Mouse (Mus musculus) neural tube, embryonic 15.5 days (tissue): ENCODE data around the gene Fam168a. TPM values are rescaled to one million over a fixed set of nuclear protein-coding genes. Genes with fewer than 3 reads are reported as not detected.

Experiments used
- ATAC-seq: fragments of 200-750 bp; cut with Nextera tagmentation; 2 replicates; pipeline ENCODE4 v1.8.0; 2017; ENCODE audit warnings: mild to moderate bottlenecking, moderate TSS enrichment, moderate library complexity; ENCODE audit not compliant: low FRiP score
- H3K27ac ChIP-seq: fragments of 300-500 bp; sonication (generic); replicated peaks from 2 replicates; pipeline ENCODE4 v1.5.1; 2015; ENCODE audit warnings: mild to moderate bottlenecking, inconsistent platforms
- H3K27me3 ChIP-seq: fragments of 300-500 bp; sonication (generic); replicated peaks from 2 replicates; pipeline ENCODE4 v1.6.1; 2015; ENCODE audit warnings: inconsistent platforms
- H3K36me3 ChIP-seq: fragments of 300-500 bp; sonication (generic); 2 replicates; pipeline ENCODE4 v1.6.1; 2015; ENCODE audit warnings: inconsistent platforms
- H3K4me1 ChIP-seq: fragments of 300-500 bp; sonication (generic); 2 replicates; pipeline ENCODE4 v1.6.1; 2015; ENCODE audit warnings: inconsistent platforms
- H3K4me2 ChIP-seq: fragments of 300-500 bp; sonication (generic); 2 replicates; pipeline ENCODE4 v1.6.1; 2015; ENCODE audit warnings: inconsistent platforms, mild to moderate bottlenecking, moderate library complexity
- H3K4me3 ChIP-seq: fragments of 300-500 bp; sonication (generic); replicated peaks from 2 replicates; pipeline ENCODE4 v1.5.1; 2015; ENCODE audit warnings: mild to moderate bottlenecking, inconsistent platforms
- H3K9ac ChIP-seq: fragments of 300-500 bp; sonication (generic); replicated peaks from 2 replicates; pipeline ENCODE4 v1.6.1; 2015; ENCODE audit warnings: mild to moderate bottlenecking, inconsistent platforms
- H3K9me3 ChIP-seq: fragments of 300-500 bp; sonication (generic); replicated peaks from 2 replicates; pipeline ENCODE4 v1.6.1; 2016; ENCODE audit warnings: inconsistent platforms
- WGBS: fragments of 180-500 bp; shearing (Covaris S2); methylation state at CpG from one replicate; pipeline ENCODE4 v1.1.7; 2015; ENCODE audit warnings: mixed read lengths; 5-methylcytosine and 5-hydroxymethylcytosine counted together
- polyA plus RNA-seq: library from polyadenylated mRNA; unstranded; fragments of >200 nt; fragmentation: Nextera tagmentation; extraction: Ambion mirVana; gene quantifications from 2 replicates; pipeline ENCODE4 v1.2.1, GENCODE M21; 2015

The Fam168a gene
- polyA plus RNA-seq, 1 experiment from 2014 or later: 119 TPM

- H3K4me3 ChIP-seq: no peak overlapping the region
- no peak overlapping the region for H3K27ac ChIP-seq
- H3K36me3 ChIP-seq: peaks cover 24% of the 10 kb centered on the region
- ATAC-seq: no peak
- H3K4me1 ChIP-seq: no peaks in the 10 kb centered on the region
- H3K9ac ChIP-seq: no peak overlapping the region
- no peaks in the 10 kb centered on the region for H3K27me3 ChIP-seq
- WGBS: 90% methylated on average over 2 of the region's 2 CpGs
- no peaks in the 10 kb centered on the region for H3K9me3 ChIP-seq
- H3K4me2 ChIP-seq: no peak overlapping the region
Measured at GRCm38 (mm10) chr7:100828549-100828948, 122.1 kb downstream of the Fam168a start.

- Histone ChIP-seq H3K4me1 (no peaks in the 10 kb centered on the region), H3K9me3 (no peaks in the 10 kb centered on the region), H3K36me3 (peaks cover 55% of the 10 kb centered on the region), H3K4me2 (no peak overlapping the region), H3K27ac (no peak overlapping the region), H3K27me3 (no peaks in the 10 kb centered on the region), H3K4me3 (no peak overlapping the region), H3K9ac (no peak overlapping the region)
- 75% methylated on average over 1 of the region's 1 CpGs for WGBS
- no peak for ATAC-seq
Measured at GRCm38 (mm10) chr7:100833859-100834258, 127.4 kb downstream of the Fam168a start.

GRCm38 (mm10) chr7:100835168-100835567 lies 128.7 kb downstream of the Fam168a start:
- H3K9me3 ChIP-seq: no peaks in the 10 kb centered on the region
- no peak overlapping the region for H3K9ac ChIP-seq
- peaks cover 55% of the 10 kb centered on the region for H3K36me3 ChIP-seq
- ATAC-seq: no peak
- H3K27ac ChIP-seq: no peak overlapping the region
- H3K4me2 ChIP-seq: no peak overlapping the region
- no peaks in the 10 kb centered on the region for H3K4me1 ChIP-seq
- no peaks in the 10 kb centered on the region for H3K27me3 ChIP-seq
- no peak overlapping the region for H3K4me3 ChIP-seq
- 91% methylated on average over 7 of the region's 7 CpGs for WGBS

GRCm38 (mm10) chr7:100835711-100836110 lies 129.3 kb downstream of the Fam168a start:
- H3K9ac ChIP-seq: no peak overlapping the region
- ATAC-seq: no peak
- H3K4me2 ChIP-seq: no peak overlapping the region
- no peak overlapping the region for H3K4me3 ChIP-seq
- H3K4me1 ChIP-seq: no peaks in the 10 kb centered on the region
- H3K36me3 ChIP-seq: peaks cover 57% of the 10 kb centered on the region
- no peaks in the 10 kb centered on the region for H3K27me3 ChIP-seq
- H3K9me3 ChIP-seq: no peaks in the 10 kb centered on the region
- WGBS: 87% methylated on average over 6 of the region's 6 CpGs
- H3K27ac ChIP-seq: no peak overlapping the region

- Histone ChIP-seq H3K9me3 (no peaks in the 10 kb centered on the region), H3K27me3 (no peaks in the 10 kb centered on the region), H3K36me3 (peaks cover 55% of the 10 kb centered on the region), H3K27ac (no peak overlapping the region), H3K4me2 (no peak overlapping the region), H3K9ac (no peak overlapping the region), H3K4me3 (no peak overlapping the region), H3K4me1 (no peaks in the 10 kb centered on the region)
- no peak for ATAC-seq
- WGBS: 92% methylated on average over 10 of the region's 10 CpGs
Measured at GRCm38 (mm10) chr7:100836657-100837056, 130.2 kb downstream of the Fam168a start.

- Histone ChIP-seq H3K9me3 (no peaks in the 10 kb centered on the region), H3K27ac (no peak overlapping the region), H3K4me1 (no peaks in the 10 kb centered on the region), H3K9ac (no peak overlapping the region), H3K4me3 (no peak overlapping the region), H3K27me3 (no peaks in the 10 kb centered on the region), H3K36me3 (peaks cover 59% of the 10 kb centered on the region), H3K4me2 (no peak overlapping the region)
- WGBS: 50% methylated on average over 1 of the region's 1 CpGs
- ATAC-seq: no peak
Measured at GRCm38 (mm10) chr7:100837701-100838100, 131.3 kb downstream of the Fam168a start.

GRCm38 (mm10) chr7:100839632-100840402 lies 133.4 kb downstream of the Fam168a start:
- H3K27me3 ChIP-seq: no peaks in the 10 kb centered on the region
- no peaks in the 10 kb centered on the region for H3K9me3 ChIP-seq
- no peak overlapping the region for H3K27ac ChIP-seq
- H3K4me1 ChIP-seq: no peaks in the 10 kb centered on the region
- no peak overlapping the region for H3K4me2 ChIP-seq
- no peak for ATAC-seq
- 70% methylated on average over 6 of the region's 6 CpGs for WGBS
- peaks cover 44% of the 10 kb centered on the region for H3K36me3 ChIP-seq
- H3K9ac ChIP-seq: no peak overlapping the region
- H3K4me3 ChIP-seq: no peak overlapping the region

GRCm38 (mm10) chr7:100840906-100841305 lies 134.5 kb downstream of the Fam168a start:
- peaks cover 8% of the 10 kb centered on the region; the same call in 1 of the 2 replicates for H3K4me1 ChIP-seq
- H3K27ac ChIP-seq: no peak overlapping the region
- H3K4me2 ChIP-seq: no peak overlapping the region
- no peaks in the 10 kb centered on the region for H3K27me3 ChIP-seq
- peaks cover 35% of the 10 kb centered on the region for H3K36me3 ChIP-seq
- H3K9me3 ChIP-seq: no peaks in the 10 kb centered on the region
- WGBS: 97% methylated on average over 1 of the region's 1 CpGs
- H3K4me3 ChIP-seq: no peak overlapping the region
- no peak overlapping the region for H3K9ac ChIP-seq
- no peak for ATAC-seq

- Histone ChIP-seq H3K9ac (no peak overlapping the region), H3K27me3 (no peaks in the 10 kb centered on the region), H3K27ac (no peak overlapping the region), H3K4me3 (no peak overlapping the region), H3K9me3 (no peaks in the 10 kb centered on the region), H3K4me1 (peaks cover 13% of the 10 kb centered on the region; the same call in 1 of the 2 replicates), H3K36me3 (peaks cover 28% of the 10 kb centered on the region), H3K4me2 (no peak overlapping the region)
- no peak for ATAC-seq
- WGBS: 94% methylated on average over 6 of the region's 6 CpGs
Measured at GRCm38 (mm10) chr7:100841608-100842007, 135.2 kb downstream of the Fam168a start.

GRCm38 (mm10) chr7:100842175-100842574 lies 135.7 kb downstream of the Fam168a start:
- WGBS: 91% methylated on average over 5 of the region's 5 CpGs
- no peak for ATAC-seq
- no peak overlapping the region for H3K27ac ChIP-seq

GRCm38 (mm10) chr7:100843866-100844265 lies 137.4 kb downstream of the Fam168a start:
- no peak overlapping the region for H3K9ac ChIP-seq
- 96% methylated on average over 2 of the region's 2 CpGs for WGBS
- H3K27ac ChIP-seq: no peak overlapping the region
- H3K4me1 ChIP-seq: peaks cover 13% of the 10 kb centered on the region; the same call in 1 of the 2 replicates
- no peaks in the 10 kb centered on the region for H3K27me3 ChIP-seq
- H3K9me3 ChIP-seq: no peaks in the 10 kb centered on the region
- peaks cover 10% of the 10 kb centered on the region; the same call in 1 of the 2 replicates for H3K36me3 ChIP-seq
- no peak for ATAC-seq
- no peak overlapping the region for H3K4me2 ChIP-seq
- no peak overlapping the region for H3K4me3 ChIP-seq

More at GRCm38 (mm10) chr7:100842175-100842574, 135.7 kb downstream of the Fam168a start:
- Histone ChIP-seq H3K4me1 (peaks cover 13% of the 10 kb centered on the region; the same call in 1 of the 2 replicates), H3K9me3 (no peaks in the 10 kb centered on the region), H3K4me3 (no peak overlapping the region), H3K27me3 (no peaks in the 10 kb centered on the region), H3K4me2 (no peak overlapping the region), H3K36me3 (peaks cover 23% of the 10 kb centered on the region), H3K9ac (no peak overlapping the region)

- 77% methylated on average over 2 of the region's 2 CpGs for WGBS
- Histone ChIP-seq H3K4me3 (no peak overlapping the region), H3K4me1 (peaks cover 13% of the 10 kb centered on the region; the same call in 1 of the 2 replicates), H3K27me3 (no peaks in the 10 kb centered on the region), H3K36me3 (peaks cover 9% of the 10 kb centered on the region; the same call in 1 of the 2 replicates), H3K9me3 (no peaks in the 10 kb centered on the region), H3K27ac (no peak overlapping the region), H3K4me2 (no peak overlapping the region), H3K9ac (no peak overlapping the region)
- ATAC-seq: no peak
Measured at GRCm38 (mm10) chr7:100844385-100845025, 138.1 kb downstream of the Fam168a start.
